Mouse (Mus musculus) heart, postnatal 0 days (tissue): ENCODE results near the gene Srp72. TPM values are rescaled to one million over a fixed set of nuclear protein-coding genes. Genes with fewer than 3 reads are reported as not detected.

Experiments used
- ATAC-seq: fragments of 200-750 bp; cut with Nextera tagmentation; 2 replicates; pipeline ENCODE4 v1.8.0; 2017; ENCODE audit warnings: low read depth, moderate number of reproducible peaks, moderate library complexity; ENCODE audit not compliant: insufficient read depth
- DNase-seq: peaks from one replicate; pipeline ENCODE4 v3.0.0-alpha.2; 2016; ENCODE audit warnings: low spot score
- H3K27ac ChIP-seq: fragments of 300-500 bp; sonication (generic); 2 replicates; pipeline ENCODE4 v1.5.1; 2014; ENCODE audit warnings: low read depth, mild to moderate bottlenecking
- H3K27me3 ChIP-seq: fragments of 300-500 bp; sonication (generic); 2 replicates; pipeline ENCODE4 v1.6.1; 2014; ENCODE audit warnings: low read length, mixed read lengths; ENCODE audit not compliant: control insufficient read depth, insufficient read depth
- H3K36me3 ChIP-seq: fragments of 300-500 bp; sonication (generic); replicated peaks from 2 replicates; pipeline ENCODE4 v1.6.1; 2014; ENCODE audit warnings: low read length, mixed read lengths; ENCODE audit not compliant: control insufficient read depth, insufficient read depth
- H3K4me1 ChIP-seq: fragments of 300-500 bp; sonication (generic); 2 replicates; pipeline ENCODE4 v1.6.1; 2014; ENCODE audit warnings: antibody characterized with exemption; ENCODE audit not compliant: control insufficient read depth, insufficient read depth
- H3K4me2 ChIP-seq: fragments of 300-500 bp; sonication (generic); 2 replicates; pipeline ENCODE4 v1.6.1; 2014; ENCODE audit warnings: low read depth, mild to moderate bottlenecking, low read length, moderate library complexity
- H3K4me3 ChIP-seq: fragments of 300-500 bp; sonication (generic); 2 replicates; pipeline ENCODE4 v1.5.1; 2014; ENCODE audit warnings: low read depth, low read length
- H3K9ac ChIP-seq: fragments of 300-500 bp; sonication (generic); replicated peaks from 2 replicates; pipeline ENCODE4 v1.6.1; 2014; ENCODE audit warnings: low read depth, low read length, mixed read lengths
- H3K9me3 ChIP-seq: fragments of 300-500 bp; sonication (generic); replicated peaks from 2 replicates; pipeline ENCODE4 v1.6.1; 2016; ENCODE audit warnings: low read length; ENCODE audit not compliant: control insufficient read depth
- CTCF ChIP-seq: IDR thresholded peaks from 2 replicates; pipeline ENCODE4 v1.5.1; 2016; ENCODE audit warnings: antibody characterized with exemption, control low read depth, low read depth
- EP300 ChIP-seq: IDR thresholded peaks from 2 replicates; pipeline ENCODE4 v1.6.1; 2016; ENCODE audit warnings: antibody characterized with exemption, low read depth
- WGBS: fragments of 180-500 bp; shearing (Covaris S2); extraction: QIAGEN DNeasy Blood & Tissue Kit; methylation state at CpG from one replicate; pipeline ENCODE4 v1.1.7; 2014; 5-methylcytosine and 5-hydroxymethylcytosine counted together
- polyA plus RNA-seq: library from polyadenylated mRNA; unstranded; fragments of >200 nt; fragmentation: Nextera tagmentation; extraction: Ambion mirVana; gene quantifications from 2 replicates; pipeline ENCODE4 v1.2.1, GENCODE M21; 2015
- total RNA-seq: library from RNA; depleted of rRNA; stranded (reverse); fragments of >200 nt; gene quantifications from 2 replicates; pipeline ENCODE4 v1.2.3, GENCODE M21; 2014; ENCODE audit warnings: low replicate concordance

The Srp72 gene
- total and polyA plus RNA-seq, 2 experiments from 2014 or later, result 36.3 to 37.8 TPM

GRCm38 (mm10) chr5:76990789-76991188 is 16.3 kb downstream of the Srp72 start:
- WGBS, result 89% methylated on average over 3 of the region's 3 CpGs
- no peak overlapping the region for H3K9ac ChIP-seq
- no peak overlapping the region for H3K27ac ChIP-seq
- no peaks in the 10 kb centered on the region for H3K27me3 ChIP-seq
- ATAC-seq (no peak), DNase-seq (no peak)
- no peak overlapping the region for H3K4me2 ChIP-seq
- H3K4me1 ChIP-seq, result no peaks in the 10 kb centered on the region
- H3K36me3 ChIP-seq, result peaks cover 82% of the 10 kb centered on the region
- TF ChIP-seq EP300 (no peak), CTCF (no peak)
- no peak overlapping the region for H3K4me3 ChIP-seq
- H3K9me3 ChIP-seq, result no peaks in the 10 kb centered on the region

GRCm38 (mm10) chr5:76993174-76993814 is 18.8 kb downstream of the Srp72 start:
- H3K9me3 ChIP-seq, result no peaks in the 10 kb centered on the region
- H3K36me3 ChIP-seq, result peaks cover 86% of the 10 kb centered on the region
- no peaks in the 10 kb centered on the region for H3K27me3 ChIP-seq
- H3K9ac ChIP-seq, result no peak overlapping the region
- 96% methylated on average over 5 of the region's 5 CpGs for WGBS
- no peaks in the 10 kb centered on the region for H3K4me1 ChIP-seq
- no peak overlapping the region for H3K4me3 ChIP-seq
- no peak overlapping the region for H3K4me2 ChIP-seq
- TF ChIP-seq EP300, result no peak
- no peak for TF ChIP-seq CTCF
- no peak overlapping the region for H3K27ac ChIP-seq
- DNase-seq, result no peak
- no peak for ATAC-seq

- peak; percentile 66 for TF ChIP-seq CTCF
- TF ChIP-seq EP300, result no peak
- no peaks in the 10 kb centered on the region for H3K9me3 ChIP-seq
- 34% methylated on average over 5 of the region's 5 CpGs for WGBS
Observed at GRCm38 (mm10) chr5:76998416-76998815, 23.9 kb downstream of the Srp72 start.

GRCm38 (mm10) chr5:77001192-77001591 is 26.7 kb downstream of the Srp72 start:
- WGBS, result 86% methylated on average over 17 of the region's 17 CpGs
- Histone ChIP-seq H3K27me3 (no peaks in the 10 kb centered on the region), H3K4me3 (no peak overlapping the region), H3K4me2 (no peak overlapping the region), H3K9ac (no peak overlapping the region), H3K4me1 (no peaks in the 10 kb centered on the region), H3K9me3 (no peaks in the 10 kb centered on the region), H3K27ac (no peak overlapping the region), H3K36me3 (peaks cover 44% of the 10 kb centered on the region)
- ATAC-seq (no peak), DNase-seq (no peak)
- no peak for TF ChIP-seq CTCF
- no peak for TF ChIP-seq EP300

More at GRCm38 (mm10) chr5:76998416-76998815, 23.9 kb downstream of the Srp72 start:
- Histone ChIP-seq H3K4me1 (no peaks in the 10 kb centered on the region), H3K27ac (no peak overlapping the region), H3K4me3 (no peak overlapping the region), H3K27me3 (no peaks in the 10 kb centered on the region), H3K9ac (no peak overlapping the region), H3K36me3 (peaks cover 72% of the 10 kb centered on the region), H3K4me2 (no peak overlapping the region)
- DNase-seq, result peak; percentile 56
- ATAC-seq, result no peak

- Histone ChIP-seq H3K4me2 (no peak within 1 kb of the TSS), H3K9ac (no peak within 1 kb of the TSS), H3K27me3 (no peaks in the 10 kb centered on the region), H3K9me3 (no peaks in the 10 kb centered on the region), H3K27ac (no peak within 1 kb of the TSS), H3K36me3 (peaks cover 16% of the 10 kb centered on the region), H3K4me3 (no peak within 1 kb of the TSS), H3K4me1 (no peaks in the 10 kb centered on the region)
- 92% methylated on average over 6 of the region's 6 CpGs for WGBS
- ATAC-seq (no peak), DNase-seq (no peak)
- TF ChIP-seq CTCF (no peak), EP300 (no peak)
Observed at GRCm38 (mm10) chr5:77004051-77004821, 29.8 kb downstream of the Srp72 start, which contains the start of gene Arl9. Arl9 (plus strand) TSS chr5:77004055.
